Mouse (Mus musculus): ENCODE data around the gene 1700122O11Rik. TPM values are rescaled to one million over a fixed set of nuclear protein-coding genes. Genes with fewer than 3 reads are reported as not detected.

1700122O11Rik gene
- polyA plus RNA-seq, 1 experiment from 2014 or later, result not detected

DNA sequence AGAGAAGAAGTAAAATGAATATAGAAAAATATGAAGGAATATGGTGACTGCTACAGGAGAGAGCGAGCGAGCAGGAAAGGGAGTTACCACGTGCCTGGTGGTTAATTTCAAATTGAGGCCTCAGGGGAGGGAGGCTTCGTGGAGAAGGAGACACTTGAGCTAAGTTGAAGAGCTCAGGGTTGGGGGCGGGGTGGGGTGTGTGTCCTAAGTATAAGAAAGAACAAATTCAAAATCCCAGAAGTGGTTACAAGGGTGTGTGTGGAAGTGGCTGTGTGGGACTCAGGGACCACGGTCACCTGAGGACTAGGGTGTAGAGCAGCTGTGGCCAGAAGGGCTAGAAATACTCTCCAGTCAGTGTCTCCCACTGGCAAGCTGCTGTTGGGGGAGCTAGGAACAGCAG is 38.7 kb downstream of the 1700122O11Rik start:
- WGBS, result 40% methylated on average over 6 of the region's 6 CpGs

DNA sequence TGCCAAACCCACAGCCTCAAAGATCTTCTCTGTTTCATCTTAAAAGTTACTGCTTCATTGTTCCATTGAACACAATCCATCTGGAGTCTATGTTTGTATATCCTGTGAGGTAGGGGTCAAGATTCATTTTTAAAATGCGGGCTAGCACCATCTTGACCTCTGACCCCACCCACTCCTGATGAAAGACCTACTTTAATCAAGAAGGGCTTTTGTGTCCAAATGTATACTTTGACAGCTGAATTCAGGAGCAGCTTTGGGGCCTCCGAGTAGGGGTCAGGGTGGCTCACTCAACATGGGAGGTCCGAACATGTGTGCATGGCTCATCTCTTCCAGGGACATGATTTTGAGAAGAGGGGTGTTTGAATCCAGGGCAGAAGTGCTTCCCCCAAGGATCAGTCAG is 40.3 kb downstream of the 1700122O11Rik start:
- WGBS, result 43% methylated on average over 3 of the region's 3 CpGs
- no peak overlapping the region for H3K4me2 ChIP-seq (replicated peaks)
- H3K36me3 ChIP-seq, result no peaks in the 10 kb centered on the region
- no peak overlapping the region for H3K4me3 ChIP-seq (replicated peaks)
- ATAC-seq, result no peak
- no peak overlapping the region for H3K9ac ChIP-seq
- H3K4me1 ChIP-seq (replicated peaks), result peaks cover 30% of the 10 kb centered on the region
- no peaks in the 10 kb centered on the region for H3K9me3 ChIP-seq
- H3K27me3 ChIP-seq (replicated peaks), result no peaks in the 10 kb centered on the region
- H3K27ac ChIP-seq, result no peak overlapping the region

More for the DNA sequence above, 38.7 kb downstream of the 1700122O11Rik start:
- Histone ChIP-seq H3K36me3 (no peaks in the 10 kb centered on the region), H3K27me3 (replicated peaks) (no peaks in the 10 kb centered on the region), H3K4me1 (replicated peaks) (peaks cover 41% of the 10 kb centered on the region), H3K4me2 (replicated peaks) (peak overlapping the region; percentile 27; the same call in 1 of the 2 replicates), H3K4me3 (replicated peaks) (no peak overlapping the region), H3K27ac (peak overlapping the region; percentile 52; the same call in 1 of the 2 replicates), H3K9ac (no peak overlapping the region), H3K9me3 (no peaks in the 10 kb centered on the region)
- ATAC-seq, result no peak

DNA sequence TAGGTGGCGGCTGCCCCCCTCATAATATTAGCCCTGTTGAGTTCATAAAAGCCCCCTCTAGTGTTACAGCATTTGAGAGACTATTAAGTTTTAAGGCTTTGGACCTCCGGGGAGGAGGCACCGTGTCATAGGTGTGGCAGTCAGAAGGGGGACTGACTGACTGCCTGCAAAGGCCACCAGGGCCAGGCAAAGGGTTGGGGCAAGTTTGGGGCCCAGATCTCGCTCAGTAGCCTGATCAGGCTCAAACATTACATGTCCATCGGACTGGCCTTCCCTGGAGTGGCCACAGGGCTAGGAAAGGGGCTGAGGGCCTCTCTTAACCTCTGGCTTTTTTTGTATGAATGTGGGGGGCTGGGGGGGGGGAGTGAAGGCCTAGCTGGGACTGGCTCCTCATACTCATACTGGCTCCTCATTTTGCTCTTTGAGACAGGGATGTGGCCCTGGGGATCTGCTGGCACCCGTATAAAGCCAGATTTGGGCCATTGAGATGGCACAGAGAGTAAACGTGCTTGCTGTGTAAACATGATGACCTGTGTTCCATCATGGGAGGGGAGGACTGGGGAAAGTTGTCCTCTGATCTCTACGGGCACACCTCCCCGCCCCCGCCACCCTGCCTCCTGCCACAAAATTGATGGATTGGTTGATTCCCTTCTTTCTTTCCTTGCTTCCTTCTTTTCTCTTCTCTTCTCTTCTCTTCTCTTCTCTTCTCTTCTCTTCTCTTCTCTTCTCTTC is 47.5 kb downstream of the 1700122O11Rik start:
- no peaks in the 10 kb centered on the region for H3K27me3 ChIP-seq (replicated peaks)
- WGBS, result 41% methylated on average over 10 of the region's 10 CpGs
- no peaks in the 10 kb centered on the region for H3K36me3 ChIP-seq
- peak overlapping the region; percentile 72 for H3K27ac ChIP-seq
- H3K9ac ChIP-seq, result no peak overlapping the region
- H3K4me2 ChIP-seq (replicated peaks), result 0 out of 2 replicates have a peak overlapping the region, but pooled peaks have one; percentile 19
- no peak overlapping the region for H3K4me3 ChIP-seq (replicated peaks)
- H3K4me1 ChIP-seq (replicated peaks), result peaks cover 26% of the 10 kb centered on the region
- peak; percentile 64 for ATAC-seq
- H3K9me3 ChIP-seq, result no peaks in the 10 kb centered on the region

DNA sequence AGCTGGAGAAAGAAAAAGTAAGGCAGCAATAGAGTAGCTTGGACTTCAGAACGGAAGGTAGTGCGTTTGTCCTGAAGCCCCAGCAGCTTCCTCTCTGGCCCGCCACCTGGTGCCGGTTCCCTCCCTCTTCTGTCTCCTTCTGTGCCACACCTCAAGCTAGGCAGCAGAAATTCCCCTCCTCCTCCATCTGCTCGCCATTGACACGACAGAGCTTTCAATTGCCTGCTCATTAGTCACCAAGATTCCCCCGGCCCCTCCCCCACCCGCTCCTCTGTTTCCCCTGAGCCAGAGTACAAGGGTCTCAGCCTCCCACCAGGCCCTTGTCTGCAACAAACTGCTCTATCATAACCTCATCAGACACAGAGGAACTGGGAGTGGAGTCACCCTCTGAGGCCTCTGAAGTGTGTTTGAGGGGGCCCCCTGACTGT is 48.1 kb downstream of the 1700122O11Rik start:
- H3K36me3 ChIP-seq, result no peaks in the 10 kb centered on the region
- H3K4me1 ChIP-seq (replicated peaks), result peaks cover 26% of the 10 kb centered on the region
- H3K9me3 ChIP-seq, result no peaks in the 10 kb centered on the region
- WGBS, result 16% methylated on average over 8 of the region's 8 CpGs
- no peak overlapping the region for H3K9ac ChIP-seq
- peak; percentile 88 for ATAC-seq
- no peak overlapping the region for H3K4me3 ChIP-seq (replicated peaks)
- H3K27ac ChIP-seq, result peak overlapping the region; percentile 72
- H3K27me3 ChIP-seq (replicated peaks), result no peaks in the 10 kb centered on the region
- peak overlapping the region; percentile 19; the same call in 1 of the 2 replicates for H3K4me2 ChIP-seq (replicated peaks)

DNA sequence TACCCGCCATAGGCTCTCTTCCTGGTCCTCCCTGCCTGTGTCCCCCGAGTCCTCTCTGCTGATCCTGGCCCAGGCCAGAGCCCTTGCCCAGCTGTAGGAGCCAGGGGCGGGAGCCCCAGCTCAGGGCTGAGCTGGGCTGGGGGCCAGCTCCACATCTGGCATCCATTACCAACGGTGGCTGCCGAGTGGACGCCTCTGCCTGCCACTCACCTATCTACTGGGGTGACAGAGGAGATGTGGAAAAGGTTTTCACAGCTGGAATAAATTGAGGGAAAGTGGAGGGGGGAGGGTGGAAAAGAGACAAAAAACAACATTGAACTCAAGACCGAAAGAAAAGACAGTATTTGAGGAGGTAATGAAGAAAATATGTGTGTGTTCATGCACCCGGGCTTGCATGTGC is 49.3 kb downstream of the 1700122O11Rik start:
- no peak for ATAC-seq
- Histone ChIP-seq H3K9ac (no peak overlapping the region), H3K27ac (0 out of 2 replicates have a peak overlapping the region, but pooled peaks have one; percentile 72), H3K36me3 (no peaks in the 10 kb centered on the region), H3K4me3 (replicated peaks) (no peak overlapping the region), H3K4me1 (replicated peaks) (peaks cover 26% of the 10 kb centered on the region), H3K4me2 (replicated peaks) (no peak overlapping the region), H3K27me3 (replicated peaks) (no peaks in the 10 kb centered on the region), H3K9me3 (no peaks in the 10 kb centered on the region)
- 51% methylated on average over 8 of the region's 8 CpGs for WGBS

DNA sequence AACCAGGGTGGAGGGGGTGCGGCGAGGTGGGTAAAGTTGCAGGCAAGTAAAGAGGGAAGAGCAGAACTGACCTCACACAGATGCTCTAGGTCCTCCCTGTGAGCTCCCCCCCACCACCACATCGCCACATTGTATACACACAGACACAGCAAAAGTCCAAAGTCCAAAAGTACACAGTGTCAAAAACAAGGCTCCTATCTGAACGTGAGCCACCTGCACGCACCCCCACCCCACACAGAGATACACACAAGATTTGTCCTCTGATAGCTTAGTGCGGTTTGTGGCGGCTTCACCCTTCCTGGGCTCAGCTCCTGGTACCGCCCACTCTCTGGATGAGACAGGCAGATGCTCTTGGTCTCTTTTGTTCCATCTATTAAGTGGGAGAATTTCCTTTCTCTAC is 50.0 kb downstream of the 1700122O11Rik start:
- 0 out of 2 replicates have a peak, but pooled peaks have one; percentile 26 for ATAC-seq
- no peak overlapping the region for H3K27ac ChIP-seq
- no peak overlapping the region for H3K9ac ChIP-seq
- WGBS, result 64% methylated on average over 8 of the region's 8 CpGs
- H3K36me3 ChIP-seq, result no peaks in the 10 kb centered on the region
- H3K4me3 ChIP-seq (replicated peaks), result no peak overlapping the region
- H3K27me3 ChIP-seq (replicated peaks), result no peaks in the 10 kb centered on the region
- H3K4me1 ChIP-seq (replicated peaks), result peaks cover 26% of the 10 kb centered on the region
- no peaks in the 10 kb centered on the region for H3K9me3 ChIP-seq
- no peak overlapping the region for H3K4me2 ChIP-seq (replicated peaks)

Other genes with a start within 250 kb of the 1700122O11Rik start
- 8.3 and 9.5 TPM in 2 replicates for gene Mdfi, start 203.6 kb downstream of the 1700122O11Rik start, polyA plus RNA-seq (2015; fragmentation: Nextera tagmentation; extraction: Ambion mirVana)
- 22.3 and 24.9 TPM in 2 replicates for gene Foxp4, start 113.6 kb downstream of the 1700122O11Rik start, polyA plus RNA-seq (2015; fragmentation: Nextera tagmentation; extraction: Ambion mirVana)
- not detected in 2 replicates for gene 1700067P10Rik, start 51.0 kb upstream of the 1700122O11Rik start, polyA plus RNA-seq (2015; fragmentation: Nextera tagmentation; extraction: Ambion mirVana)
- 0.04 and 0.11 TPM in 2 replicates for gene 9830107B12Rik, start 108.0 kb upstream of the 1700122O11Rik start, polyA plus RNA-seq (2015; fragmentation: Nextera tagmentation; extraction: Ambion mirVana)
- 0.11 TPM in 1 of 2 replicates, not detected in the other for gene A530064D06Rik, start 129.0 kb upstream of the 1700122O11Rik start, polyA plus RNA-seq (2015; fragmentation: Nextera tagmentation; extraction: Ambion mirVana)
- 0.24 and 0.37 TPM in 2 replicates for gene Trem1, start 194.5 kb upstream of the 1700122O11Rik start, polyA plus RNA-seq (2015; fragmentation: Nextera tagmentation; extraction: Ambion mirVana)
- gene Trem3, start 209.5 kb upstream of the 1700122O11Rik start, polyA plus RNA-seq (2015; fragmentation: Nextera tagmentation; extraction: Ambion mirVana), result 0.19 and 0.23 TPM in 2 replicates
- gene Treml4, start 226.0 kb upstream of the 1700122O11Rik start, polyA plus RNA-seq (2015; fragmentation: Nextera tagmentation; extraction: Ambion mirVana), result 2.4 and 3.3 TPM in 2 replicates

Data from intestine, embryonic 15.5 days (tissue).